Mouse (Mus musculus) ES-Bruce4 (cell line): ENCODE results near the gene Gm17606. TPM values are rescaled to one million over a fixed set of nuclear protein-coding genes. Genes with fewer than 3 reads are reported as not detected.
A peak's percentile ranks its signal among the peaks of the same experiment; 100 is the strongest.
"Not testable (repeated sequence)": the region's sequence is repeated elsewhere in the genome, so short reads cannot be mapped to it uniquely, and the experiment has no call there.

ENCODE experiments used
- H3K27ac ChIP-seq: 2 replicates; pipeline ENCODE4 v1.5.1; 2012; ENCODE audit warnings: low read length, inconsistent platforms; ENCODE audit not compliant: insufficient read depth
- H3K27me3 ChIP-seq: 2 replicates; pipeline ENCODE4 v1.6.1; 2012; ENCODE audit warnings: mild to moderate bottlenecking, low read length, inconsistent platforms; ENCODE audit not compliant: control insufficient read depth, poor library complexity, insufficient read depth, severe bottlenecking
- H3K36me3 ChIP-seq: 2 replicates; pipeline ENCODE4 v1.6.1; 2012; ENCODE audit warnings: inconsistent platforms, mild to moderate bottlenecking, low read length, moderate library complexity; ENCODE audit not compliant: control insufficient read depth, poor library complexity, insufficient read depth, severe bottlenecking
- H3K4me1 ChIP-seq: one replicate; pipeline ENCODE4 v1.8.1; 2011; ENCODE audit warnings: low read length; ENCODE audit not compliant: control insufficient read depth, insufficient read depth
- H3K4me3 ChIP-seq: 2 replicates; pipeline ENCODE4 v1.5.1; 2011; ENCODE audit warnings: low read depth, mild to moderate bottlenecking, low read length
- H3K9ac ChIP-seq: 2 replicates; pipeline ENCODE4 v1.6.1; 2012; ENCODE audit warnings: low read depth, mild to moderate bottlenecking, inconsistent platforms; ENCODE audit not compliant: poor library complexity, severe bottlenecking
- H3K9me3 ChIP-seq: replicated peaks from 2 replicates; pipeline ENCODE4 v1.6.1; 2012; ENCODE audit warnings: mild to moderate bottlenecking, low read length, inconsistent platforms; ENCODE audit not compliant: control insufficient read depth, poor library complexity, insufficient read depth, severe bottlenecking
- CTCF ChIP-seq: IDR thresholded peaks from one replicate; pipeline ENCODE4 v1.8.1; 2011; ENCODE audit warnings: low read depth, low read length
- EP300 ChIP-seq: IDR thresholded peaks from 2 replicates; pipeline ENCODE4 v1.6.1; 2011; ENCODE audit warnings: low read depth, low read length; ENCODE audit not compliant: insufficient read depth
- POLR2A ChIP-seq: IDR thresholded peaks from one replicate; pipeline ENCODE4 v1.8.1; 2011; ENCODE audit warnings: low read length; ENCODE audit not compliant: insufficient read depth
- polyA plus RNA-seq: library from polyadenylated mRNA; stranded (reverse); fragments of >200 nt; gene quantifications from 2 replicates; pipeline ENCODE4 v1.2.4, GENCODE M21; 2011; ENCODE audit warnings: low read depth; ENCODE audit not compliant: missing spikeins, insufficient read depth, insufficient read length

Gm17606 gene
- polyA plus RNA-seq, 1 experiment, result not detected

- Histone ChIP-seq H3K4me3 (no peak overlapping the region), H3K9me3 (no peaks in the 10 kb centered on the region), H3K4me1 (peaks cover 5% of the 10 kb centered on the region), H3K36me3 (peaks cover 11% of the 10 kb centered on the region), H3K9ac (no peak overlapping the region), H3K27ac (no peak overlapping the region), H3K27me3 (no peaks in the 10 kb centered on the region)
- TF ChIP-seq CTCF (no peak), EP300 (no peak), POLR2A (no peak)
Measured at GRCm38 (mm10) chr14:54609245-54609644, 31.5 kb upstream of the Gm17606 start.

- no peaks in the 10 kb centered on the region for H3K27me3 ChIP-seq
- H3K9me3 ChIP-seq, result no peaks in the 10 kb centered on the region
- H3K4me1 ChIP-seq, result peaks cover 3% of the 10 kb centered on the region
- no peak overlapping the region for H3K9ac ChIP-seq
- H3K27ac ChIP-seq, result no peak overlapping the region
- peaks cover 14% of the 10 kb centered on the region for H3K36me3 ChIP-seq
- TF ChIP-seq CTCF, result peak; percentile 31
- no peak for TF ChIP-seq EP300
- no peak for TF ChIP-seq POLR2A
- no peak overlapping the region for H3K4me3 ChIP-seq
Measured at GRCm38 (mm10) chr14:54609962-54610361, 30.8 kb upstream of the Gm17606 start.

GRCm38 (mm10) chr14:54610648-54611047 lies 30.1 kb upstream of the Gm17606 start:
- peaks cover 5% of the 10 kb centered on the region for H3K4me1 ChIP-seq
- no peak overlapping the region for H3K4me3 ChIP-seq
- no peak overlapping the region for H3K9ac ChIP-seq
- peaks cover 18% of the 10 kb centered on the region for H3K36me3 ChIP-seq
- H3K27ac ChIP-seq, result no peak overlapping the region
- no peak for TF ChIP-seq CTCF
- no peak for TF ChIP-seq EP300
- no peak for TF ChIP-seq POLR2A
- no peaks in the 10 kb centered on the region for H3K27me3 ChIP-seq
- no peaks in the 10 kb centered on the region for H3K9me3 ChIP-seq

GRCm38 (mm10) chr14:54614130-54614529 lies 26.6 kb upstream of the Gm17606 start:
- not testable (repeated sequence) for H3K27ac ChIP-seq, H3K27me3 ChIP-seq, H3K4me3 ChIP-seq, H3K9me3 ChIP-seq, H3K9ac ChIP-seq, H3K4me1 ChIP-seq
- peaks cover 25% of the 10 kb centered on the region for H3K36me3 ChIP-seq

- TF ChIP-seq CTCF (no peak), POLR2A (no peak), EP300 (no peak)
- Histone ChIP-seq H3K27me3 (no peaks in the 10 kb centered on the region), H3K27ac (no peak overlapping the region), H3K9me3 (peaks cover 3% of the 10 kb centered on the region; the same call in 1 of the 2 replicates), H3K4me1 (peaks cover 5% of the 10 kb centered on the region), H3K36me3 (peaks cover 25% of the 10 kb centered on the region), H3K9ac (peak overlapping the region; percentile 95), H3K4me3 (peak overlapping the region; percentile 47)
Measured at GRCm38 (mm10) chr14:54616226-54616825, 24.4 kb upstream of the Gm17606 start.

GRCm38 (mm10) chr14:54617152-54617896 lies 23.4 kb upstream of the Gm17606 start:
- Histone ChIP-seq H3K4me3 (peak overlapping the region; percentile 96), H3K36me3 (peaks cover 20% of the 10 kb centered on the region)

More at GRCm38 (mm10) chr14:54617152-54617896, 23.4 kb upstream of the Gm17606 start:
- H3K27me3 ChIP-seq, result no peaks in the 10 kb centered on the region
- peaks cover 3% of the 10 kb centered on the region; the same call in 1 of the 2 replicates for H3K9me3 ChIP-seq
- H3K27ac ChIP-seq, result peak overlapping the region; percentile 49; the same call in 1 of the 2 replicates
- peaks cover 5% of the 10 kb centered on the region for H3K4me1 ChIP-seq
- no peak for TF ChIP-seq EP300
- peak; percentile 45 for TF ChIP-seq CTCF
- no peak for TF ChIP-seq POLR2A
- H3K9ac ChIP-seq, result peak overlapping the region; percentile 95
